Mouse (Mus musculus): ENCODE measurements at regions not wholly inside any gene's neighbourhood (a gene's known extent, or its start where the extent isn't known, plus 50 kb on each side); places are given as distances from the start of the nearest gene placed in this dataset.

GRCm38 (mm10) chr4:9046436-9046835, 807.6 kb upstream of the Car8 start:
- 0 out of 2 replicates have a peak, but pooled peaks have one; percentile 25 for ATAC-seq (replicated peaks; ENCODE audit: low FRiP score, poor library complexity, severe bottlenecking)

DNA sequence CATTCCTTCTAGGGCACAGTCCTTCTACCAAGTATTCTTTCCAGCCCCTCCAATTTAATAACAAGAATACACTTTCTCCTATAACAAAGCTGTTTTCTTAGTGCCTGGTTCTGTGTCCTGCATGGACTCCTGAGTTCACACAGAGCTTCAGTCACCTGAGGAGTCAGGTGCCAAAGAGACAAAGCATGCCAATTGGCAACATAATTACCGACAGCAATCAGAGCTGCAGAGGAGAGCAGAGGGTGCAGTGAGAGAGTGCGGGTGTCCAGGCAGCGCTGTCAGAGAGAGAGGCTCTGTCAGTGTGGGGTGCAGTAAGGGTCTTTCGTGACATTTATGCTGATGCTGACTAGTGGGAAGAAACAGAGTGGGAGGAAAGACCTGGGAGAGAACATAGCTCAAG, 807.2 kb upstream of the Car8 start:
- no peak for ATAC-seq (replicated peaks; ENCODE audit: low FRiP score, poor library complexity, severe bottlenecking)

GRCm38 (mm10) chr4:9036005-9036404, 797.2 kb upstream of the Car8 start:
- ATAC-seq (replicated peaks; ENCODE audit: low FRiP score, poor library complexity, severe bottlenecking): no peak

DNA sequence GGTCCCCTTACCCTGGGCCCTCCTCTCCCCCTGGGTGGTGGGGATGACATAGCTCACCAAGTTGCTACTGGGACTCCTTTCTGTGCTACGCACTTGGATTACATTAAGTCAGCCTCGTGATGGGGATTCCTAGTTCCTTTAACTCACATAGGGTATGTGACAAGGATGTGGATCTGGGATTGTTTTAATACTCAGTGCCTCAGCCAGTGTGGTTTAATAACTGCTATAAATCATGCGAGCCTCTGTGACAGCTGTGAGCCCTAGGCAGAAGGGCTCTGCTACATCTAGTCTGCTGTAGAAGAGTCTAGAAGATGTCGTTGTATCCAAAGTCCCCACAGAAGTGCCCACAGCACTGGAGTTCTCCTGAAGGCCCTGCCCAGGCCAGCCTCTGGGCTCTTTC, 796.5 kb upstream of the Car8 start:
- no peak for ATAC-seq (replicated peaks; ENCODE audit: low FRiP score, poor library complexity, severe bottlenecking)

- no peak for ATAC-seq (replicated peaks; ENCODE audit: low FRiP score, poor library complexity, severe bottlenecking)
Observed at GRCm38 (mm10) chr4:9034280-9034679, 795.4 kb upstream of the Car8 start.

DNA sequence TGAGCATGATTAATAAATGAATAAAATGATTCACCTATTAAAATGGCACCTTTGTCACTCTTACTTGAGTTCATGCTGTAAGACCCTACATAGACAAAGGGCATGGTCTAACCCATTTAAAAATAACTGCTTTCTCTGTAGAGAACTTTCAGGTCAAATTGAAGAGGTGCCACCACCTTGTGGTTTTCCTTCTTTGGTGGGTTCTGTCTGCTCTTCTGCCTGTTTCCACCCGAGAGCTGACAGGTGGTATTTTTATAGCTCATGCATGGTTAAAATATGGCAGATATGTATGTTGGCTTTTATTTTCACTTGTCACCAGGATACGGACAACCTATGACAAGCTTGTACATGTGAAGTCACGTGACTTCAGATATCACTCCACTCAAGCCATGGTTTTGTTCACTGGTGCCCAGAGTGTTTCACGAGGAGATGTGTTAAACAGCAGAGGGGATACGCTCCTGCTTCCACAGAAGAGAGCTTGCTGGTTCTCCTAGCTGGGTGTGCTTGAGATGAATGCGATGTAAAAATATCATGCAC, 794.3 kb upstream of the Car8 start:
- no peak for ATAC-seq (replicated peaks; ENCODE audit: low FRiP score, poor library complexity, severe bottlenecking)

DNA sequence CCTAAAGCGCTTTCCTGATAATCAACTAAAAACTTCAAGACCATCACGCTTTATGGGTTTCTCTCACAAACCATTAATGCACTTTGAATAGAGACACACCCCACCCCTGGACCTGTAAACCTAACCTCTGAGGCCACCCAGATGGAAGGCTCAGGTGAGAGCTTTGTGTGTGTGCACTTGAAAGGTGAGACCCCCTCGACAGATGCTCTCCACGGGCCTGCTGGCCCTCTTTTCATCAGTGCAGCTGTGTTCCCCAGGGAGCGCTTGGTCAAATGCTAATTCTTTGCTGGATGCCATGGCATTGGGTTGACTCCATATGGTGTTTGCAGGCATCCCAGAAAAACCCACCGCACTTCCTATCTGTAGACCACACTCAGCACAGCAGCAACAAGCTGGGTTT, 792.8 kb upstream of the Car8 start:
- no peak for ATAC-seq (replicated peaks; ENCODE audit: low FRiP score, poor library complexity, severe bottlenecking)

DNA sequence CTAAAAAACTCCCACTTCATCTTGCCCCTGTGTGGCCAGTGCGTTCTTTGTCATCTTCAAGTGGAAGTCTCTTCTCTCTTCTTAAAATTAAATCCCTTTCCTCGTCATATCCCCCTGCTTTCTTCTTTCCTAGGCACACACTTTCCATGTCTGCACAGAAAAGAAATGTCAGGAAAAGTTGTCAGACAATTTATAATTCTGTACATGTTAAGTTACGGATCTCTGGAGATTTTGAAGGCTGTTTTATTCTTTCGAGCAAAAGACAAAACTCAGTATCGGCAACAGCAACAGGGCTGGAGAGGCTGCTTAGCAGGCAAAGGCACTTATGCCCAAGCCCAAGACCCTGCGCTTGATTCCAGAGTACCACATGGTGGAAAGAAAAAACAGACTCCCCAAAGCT, 790.1 kb upstream of the Car8 start:
- no peak for ATAC-seq (replicated peaks; ENCODE audit: low FRiP score, poor library complexity, severe bottlenecking)

GRCm38 (mm10) chr4:9028475-9028874, 789.6 kb upstream of the Car8 start:
- no peak for ATAC-seq (replicated peaks; ENCODE audit: low FRiP score, poor library complexity, severe bottlenecking)

DNA sequence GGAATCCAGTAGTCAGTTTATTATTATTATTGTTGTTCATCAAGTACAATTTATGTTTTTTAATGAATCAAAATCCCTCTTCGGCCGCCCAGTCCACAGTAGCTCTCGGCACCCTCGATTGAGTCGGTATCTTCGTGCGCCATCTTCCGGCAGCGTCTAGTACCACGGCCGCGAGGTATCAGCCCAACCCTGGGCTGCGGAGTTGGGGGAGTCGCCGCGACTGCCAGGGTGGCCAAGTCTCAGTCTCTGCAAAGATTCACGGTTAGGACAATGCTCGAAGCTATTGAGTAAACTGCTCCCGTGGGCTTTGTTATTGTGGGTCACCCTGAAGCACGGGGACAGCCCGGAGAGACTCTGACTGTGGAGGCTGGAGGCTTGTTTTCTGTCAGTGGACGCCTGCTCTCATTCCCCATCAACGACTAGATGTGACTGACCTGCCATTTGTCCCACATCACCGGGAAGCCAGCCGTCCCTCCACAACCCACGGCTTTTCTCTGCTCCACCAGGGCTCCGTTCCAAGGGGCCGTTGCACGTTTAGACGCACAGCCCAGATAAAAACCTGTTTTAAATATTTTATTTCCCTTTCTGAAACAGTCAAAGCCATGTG, 789.1 kb upstream of the Car8 start:
- ATAC-seq (replicated peaks; ENCODE audit: low FRiP score, poor library complexity, severe bottlenecking): no peak

GRCm38 (mm10) chr4:9027383-9027782, 788.5 kb upstream of the Car8 start:
- no peak for ATAC-seq (replicated peaks; ENCODE audit: low FRiP score, poor library complexity, severe bottlenecking)

GRCm38 (mm10) chr4:9026841-9027240, 788.0 kb upstream of the Car8 start:
- no peak for ATAC-seq (replicated peaks; ENCODE audit: low FRiP score, poor library complexity, severe bottlenecking)

- ATAC-seq (replicated peaks; ENCODE audit: low FRiP score, poor library complexity, severe bottlenecking): no peak
Observed at GRCm38 (mm10) chr4:9025821-9026470, 787.1 kb upstream of the Car8 start.

DNA sequence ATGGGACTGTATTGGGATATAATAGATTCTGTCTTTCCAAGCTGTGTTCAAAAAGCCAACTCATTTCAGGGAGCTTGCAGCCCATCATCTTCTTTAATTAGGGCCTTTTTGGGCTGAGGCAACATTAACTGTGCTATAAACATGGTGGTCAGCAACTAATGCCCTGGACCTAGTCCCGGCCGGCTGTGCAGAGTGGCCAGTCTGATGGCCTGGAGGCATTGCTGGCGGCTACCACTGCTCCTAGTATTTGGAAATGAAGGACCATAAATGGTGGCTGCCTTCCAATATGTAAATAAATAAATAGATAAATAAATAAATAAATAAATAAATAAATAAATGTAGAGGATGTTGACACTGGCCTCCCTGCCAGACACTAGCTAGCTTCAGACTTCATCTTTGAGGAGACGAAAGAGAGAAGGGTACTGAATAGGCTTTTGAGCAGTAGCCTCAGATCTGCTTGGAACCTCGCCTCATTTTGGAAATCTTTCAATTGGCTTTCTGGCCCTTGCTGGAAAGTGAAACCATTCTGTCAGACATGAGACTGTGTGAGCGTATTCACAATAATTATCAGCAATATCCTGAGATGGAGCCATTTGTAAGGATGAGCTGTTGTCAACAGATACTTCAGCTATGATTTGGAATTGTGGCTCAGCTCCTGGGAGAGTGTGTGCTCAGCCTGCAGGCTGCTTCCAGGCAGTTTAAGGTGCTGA, 785.5 kb upstream of the Car8 start:
- ATAC-seq (replicated peaks; ENCODE audit: low FRiP score, poor library complexity, severe bottlenecking): no peak

DNA sequence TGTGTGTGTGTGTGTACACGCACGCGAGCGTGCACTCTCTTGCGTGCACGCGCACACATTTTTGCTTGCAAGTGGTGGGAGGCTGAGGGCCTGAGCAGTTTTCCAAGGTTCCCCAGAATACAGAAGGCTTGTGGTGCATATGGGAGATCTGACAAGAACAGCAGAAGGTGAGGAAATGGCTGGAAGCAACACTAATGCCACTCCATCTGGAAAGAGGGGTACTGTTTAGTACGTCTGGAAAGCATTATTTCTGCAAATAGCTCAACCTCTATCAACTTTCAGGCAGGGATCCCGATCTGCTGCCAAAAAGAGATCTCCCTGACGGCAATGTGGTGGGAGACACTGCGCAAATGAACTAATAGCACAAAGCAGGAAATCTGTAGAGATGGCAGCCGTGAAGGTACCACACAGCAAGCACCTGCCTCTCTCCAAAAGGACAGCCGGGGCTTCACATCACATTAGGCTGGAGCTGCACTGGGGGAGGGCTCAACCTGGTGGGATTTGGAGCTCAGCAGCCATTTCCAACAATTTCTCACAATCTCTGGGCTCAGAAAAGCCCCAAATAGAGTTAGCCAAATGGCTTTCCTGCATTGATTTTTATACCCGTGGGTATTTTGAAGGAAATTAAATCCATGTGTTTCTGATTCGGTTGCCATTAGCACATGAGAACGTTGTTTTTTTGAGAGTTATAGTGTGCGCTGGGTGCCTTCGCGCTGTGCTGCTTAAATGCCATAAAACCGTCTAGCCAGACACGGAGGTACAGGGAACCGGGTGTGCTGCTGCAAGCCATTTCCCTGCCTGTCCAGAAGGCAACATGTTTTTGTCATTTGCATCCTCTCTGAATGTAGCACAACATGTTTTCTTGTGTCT, 780.6 kb upstream of the Car8 start:
- ATAC-seq (replicated peaks; ENCODE audit: low FRiP score, poor library complexity, severe bottlenecking): no peak

DNA sequence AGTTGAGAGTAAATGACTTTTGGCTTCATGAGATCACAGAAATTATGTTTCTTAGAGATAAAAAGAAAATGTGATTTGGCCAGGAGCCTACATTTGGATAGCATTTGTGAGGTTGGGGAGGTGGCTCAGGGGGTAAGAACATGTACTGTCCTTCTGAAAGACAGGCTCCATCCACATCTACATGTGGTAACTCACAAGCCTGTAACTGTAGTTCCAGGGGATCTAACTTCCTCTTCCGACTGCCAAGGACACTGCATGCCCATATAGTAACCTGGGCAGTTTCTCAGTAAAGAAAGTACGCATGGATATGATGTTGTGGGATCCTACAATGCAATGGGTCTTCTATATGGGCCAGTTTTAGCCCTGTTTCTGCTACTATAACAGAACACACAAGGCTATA, 779.4 kb upstream of the Car8 start:
- ATAC-seq (replicated peaks; ENCODE audit: low FRiP score, poor library complexity, severe bottlenecking): no peak

- ATAC-seq (replicated peaks; ENCODE audit: low FRiP score, poor library complexity, severe bottlenecking): no peak
Observed at GRCm38 (mm10) chr4:9016504-9017040, 777.7 kb upstream of the Car8 start.

DNA sequence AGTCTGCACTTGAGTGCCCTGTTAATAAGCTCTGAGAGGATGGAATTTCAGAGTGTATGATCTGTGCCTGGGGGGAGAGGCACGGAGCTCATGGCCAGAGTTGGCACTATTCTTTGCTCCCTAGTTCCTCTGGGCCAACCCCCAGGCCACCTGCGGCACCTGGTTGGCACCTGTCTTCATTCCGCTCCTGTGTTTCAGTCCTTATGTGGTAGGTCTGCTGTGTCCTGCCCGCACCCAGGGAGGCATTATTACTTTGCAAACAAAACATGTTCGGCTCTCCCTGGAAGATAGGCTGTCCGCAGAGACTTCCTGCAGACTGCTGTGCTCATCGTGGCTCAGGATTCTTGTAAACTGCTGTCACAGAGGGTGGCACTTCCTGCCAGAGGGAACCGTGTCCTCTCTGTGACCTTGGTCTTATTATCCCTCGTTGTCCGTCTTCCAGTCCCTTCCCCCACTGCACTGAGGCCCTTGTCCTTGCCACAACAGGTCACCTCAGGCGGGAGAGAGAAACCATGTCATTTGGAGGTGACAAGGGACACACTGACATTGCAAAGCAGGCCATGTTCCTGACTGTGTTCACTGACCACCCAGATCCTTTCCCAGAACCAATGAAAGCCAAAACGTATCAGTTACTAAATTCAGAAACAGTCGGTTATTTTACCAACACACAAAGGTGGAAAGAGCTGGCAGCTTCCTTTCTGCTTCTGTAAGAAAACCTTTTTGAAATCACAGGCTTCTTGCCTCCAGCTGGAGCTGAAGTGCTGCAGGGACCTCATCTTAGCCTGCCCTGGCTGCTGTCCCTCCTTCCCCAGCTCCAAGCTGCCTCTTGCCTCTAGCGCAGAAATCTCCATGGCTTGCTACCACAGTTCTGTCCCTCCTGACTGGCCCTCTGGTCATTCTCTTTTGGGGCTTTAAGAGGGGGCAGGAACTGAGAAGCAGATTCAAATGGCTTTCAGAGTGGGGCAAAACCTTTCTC, 777.0 kb upstream of the Car8 start:
- ATAC-seq (replicated peaks; ENCODE audit: low FRiP score, poor library complexity, severe bottlenecking): no peak

DNA sequence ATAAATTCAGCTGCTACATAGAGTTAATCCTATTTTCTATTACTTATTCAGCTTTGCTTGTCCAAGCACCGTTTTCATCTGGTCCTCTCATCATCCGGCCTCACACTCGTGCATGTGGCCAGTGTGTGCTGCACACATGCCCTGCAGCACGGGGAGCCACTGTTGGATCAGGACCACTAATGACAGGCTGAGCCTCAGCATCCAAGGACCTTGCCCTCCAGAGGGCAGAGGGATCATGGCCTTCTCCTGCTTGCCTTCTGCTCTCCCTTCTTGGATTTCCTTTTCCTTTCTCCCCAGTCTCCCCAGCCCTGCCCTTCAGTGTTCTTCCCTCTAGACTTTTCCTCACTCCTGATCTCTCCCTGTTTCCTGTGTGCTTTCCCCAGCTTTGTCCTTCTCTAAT, 776.1 kb upstream of the Car8 start:
- ATAC-seq (replicated peaks; ENCODE audit: low FRiP score, poor library complexity, severe bottlenecking): no peak
